Mouse (Mus musculus): ENCODE results near the gene Cog1.
A peak's percentile ranks its signal among the peaks of the same experiment; 100 is the strongest.

DNA sequence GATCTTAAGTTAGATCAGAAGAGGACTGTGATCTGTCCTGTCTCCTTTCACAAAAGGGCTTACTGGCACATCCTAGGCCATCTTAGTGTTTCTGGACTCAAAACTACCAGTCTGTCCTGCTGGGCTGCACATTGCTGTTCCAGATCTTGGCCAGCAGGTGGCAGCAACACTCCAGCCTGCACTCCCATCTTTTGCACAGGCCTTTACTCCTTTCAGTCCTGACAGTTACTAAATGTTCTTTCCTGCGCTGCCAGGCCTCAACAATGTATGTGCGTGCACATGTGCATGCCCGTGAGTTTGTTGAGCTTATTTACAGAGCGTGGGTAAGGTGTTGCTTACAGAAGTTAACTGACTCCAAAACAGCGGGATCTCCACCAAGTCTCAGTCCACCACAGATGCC lies 54.8 kb downstream of the Cog1 start:
- TF ChIP-seq CTCF (IDR thresholded peaks at IDR 0.05) (peak; percentile 99), POLR2A (IDR thresholded peaks at IDR 0.05; ENCODE audit: insufficient read depth, low read depth, low read length) (no peak), EP300 (IDR thresholded peaks at IDR 0.05; ENCODE audit: insufficient read depth, low read depth, low read length) (peak; percentile 98)
